Mouse (Mus musculus) thymus, adult 2 months (tissue): ENCODE data around the gene Pdia5.

Experiments used
- CTCF ChIP-seq: fragments of 200-500 bp; IDR thresholded peaks from 2 replicates; pipeline ENCODE4 v1.5.1; 2012; ENCODE audit warnings: mild to moderate bottlenecking, control low read depth, low read length, moderate library complexity, borderline replicate concordance; ENCODE audit not compliant: control insufficient read depth, poor library complexity, insufficient read depth; ENCODE audit errors: extremely low read depth
- POLR2A ChIP-seq: fragments of 200-500 bp; IDR thresholded peaks from 2 replicates; pipeline ENCODE4 v1.6.1; 2012; ENCODE audit warnings: mild to moderate bottlenecking, low read length, control low read depth, moderate library complexity; ENCODE audit not compliant: control insufficient read depth, poor library complexity, insufficient read depth; ENCODE audit errors: extremely low read depth

- TF ChIP-seq POLR2A (no peak), CTCF (no peak)
Measured at GRCm38 (mm10) chr16:35509331-35510070, 18.8 kb upstream of the Pdia5 start.
